Mouse (Mus musculus) gastrocnemius, adult 2 months (tissue): Measurements from ENCODE around the gene Hhipl1. TPM values are rescaled to one million over a fixed set of nuclear protein-coding genes. Genes with fewer than 3 reads are reported as not detected.

Experiments used
- DNase-seq: peaks from one replicate; pipeline ENCODE4 v3.0.0; 2022
- H3K27ac ChIP-seq: fragments of 200-600 bp; 2 replicates; pipeline ENCODE4 v1.8.1; 2022; ENCODE audit warnings: mild to moderate bottlenecking
- H3K4me3 ChIP-seq: fragments of 200-600 bp; 2 replicates; pipeline ENCODE4 v1.8.1; 2022; ENCODE audit warnings: mild to moderate bottlenecking, moderate library complexity
- CTCF ChIP-seq: fragments of 200-600 bp; IDR thresholded peaks from 2 replicates; pipeline ENCODE4 v1.8.1; 2022; ENCODE audit warnings: antibody characterized with exemption, mild to moderate bottlenecking, moderate library complexity
- intact Hi-C: fragments of 180-260 bp; cut with DNase I; formaldehyde crosslinking; loops from one replicate; pipeline ENCODE4 v1.15.1; 2025
- total RNA-seq, 2 experiments: library from RNA; stranded (reverse); gene quantifications; 2 replicates each; pipeline ENCODE4 v1.2.3; 2021

The Hhipl1 gene
- total RNA-seq, 2 experiments from 2014 or later, result 0.66 to 1.1 TPM

DNA sequence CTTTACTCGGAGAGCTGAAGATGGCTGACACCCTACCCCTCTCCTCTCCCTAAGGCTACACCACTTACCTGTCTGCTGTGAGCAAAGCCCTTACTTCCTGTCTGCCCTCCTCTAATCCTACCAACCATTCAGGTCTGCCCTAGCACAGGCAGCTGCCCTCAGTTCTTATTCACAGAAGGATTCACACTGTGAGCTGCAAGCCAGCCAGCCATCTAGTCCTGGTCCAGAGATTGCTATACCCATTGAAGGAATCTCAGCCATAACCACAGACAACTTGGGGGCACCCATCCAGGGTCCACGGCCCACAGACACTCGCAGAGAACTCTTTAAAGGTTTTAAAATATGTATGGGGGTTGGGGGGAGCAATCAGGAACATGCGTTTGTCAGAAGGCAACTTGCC, 19.7 kb upstream of the Hhipl1 start:
- H3K27ac ChIP-seq, result no peak overlapping the region
- H3K4me3 ChIP-seq, result no peak overlapping the region
- intact Hi-C loops, result no loop called here
- no peak for TF ChIP-seq CTCF
- no peak for DNase-seq

- no peak overlapping the region for H3K27ac ChIP-seq
- DNase-seq, result no peak
- H3K4me3 ChIP-seq, result no peak overlapping the region
- no peak for TF ChIP-seq CTCF
- intact Hi-C loops, result no loop called here
Measured at GRCm38 (mm10) chr12:108287011-108287410, 19.1 kb upstream of the Hhipl1 start.

DNA sequence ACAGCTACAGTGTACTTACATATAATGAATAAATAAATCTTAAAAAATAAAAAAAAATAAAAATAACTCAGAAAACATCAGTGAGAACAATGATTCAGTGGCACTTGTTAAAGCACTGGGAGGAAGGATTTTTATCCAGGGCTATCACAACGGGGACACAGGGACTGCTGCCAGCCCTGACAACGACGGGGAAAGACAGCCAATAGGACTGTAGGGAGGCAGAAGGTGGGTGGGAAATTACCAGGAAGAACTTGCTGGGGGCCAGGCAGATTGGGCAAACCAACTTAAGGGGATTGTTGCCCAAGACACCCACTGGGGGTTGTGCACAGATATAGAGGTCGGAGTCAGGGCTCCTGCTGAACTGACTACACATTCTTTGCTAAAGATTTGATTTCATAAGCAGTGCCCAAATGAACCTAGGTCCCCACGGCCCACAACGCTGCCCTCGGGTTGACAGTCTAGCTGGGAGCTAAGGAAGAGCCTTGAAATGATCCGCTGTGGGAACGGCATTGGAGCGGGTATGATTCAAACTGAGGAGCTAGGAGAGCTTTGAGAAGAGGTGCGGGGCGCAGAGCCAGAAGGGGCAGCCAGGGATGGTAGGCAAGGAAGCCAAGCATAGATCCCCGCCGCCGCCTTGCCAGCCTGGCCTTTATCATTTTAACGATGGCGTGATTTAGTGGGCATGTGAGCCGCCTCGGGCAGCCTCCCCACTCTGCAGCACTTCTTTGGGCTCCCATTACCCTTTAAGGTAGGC, 17.8 kb upstream of the Hhipl1 start:
- Histone ChIP-seq H3K27ac (no peak overlapping the region), H3K4me3 (no peak overlapping the region)
- intact Hi-C loops, result no loop called here
- TF ChIP-seq CTCF, result no peak
- DNase-seq, result no peak

- TF ChIP-seq CTCF, result no peak
- peak; percentile 48 for DNase-seq
- intact Hi-C loops, result loop anchor here (2.0 kb wide), 1 partner anchor 76 kb away; no protein-coding TSS in a partner anchor
Measured at GRCm38 (mm10) chr12:108292419-108292818, 13.7 kb upstream of the Hhipl1 start.

DNA sequence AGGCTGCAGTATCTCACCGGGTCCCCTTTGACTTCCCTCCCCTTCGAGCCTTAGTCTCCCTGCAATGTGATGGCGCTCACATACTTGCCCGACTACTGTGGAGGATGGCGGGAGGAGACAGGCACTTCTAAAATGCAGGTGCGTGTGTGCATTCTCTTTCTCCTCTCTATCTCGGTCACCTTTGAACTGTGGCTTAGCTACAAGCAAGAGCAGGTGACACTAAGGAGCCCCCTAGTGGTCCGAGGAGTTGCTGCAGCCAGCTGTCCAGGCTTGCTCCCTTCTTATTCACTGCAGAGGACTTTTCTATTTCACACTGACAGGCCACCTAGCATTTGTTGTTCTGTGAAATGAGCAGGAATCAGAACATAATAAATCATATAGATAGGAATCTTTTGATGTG, 13.1 kb upstream of the Hhipl1 start:
- DNase-seq, result peak; percentile 85
- intact Hi-C loops, result loop anchor here (1.0 to 2.0 kb wide), 2 partner anchors 76 to 84 kb away; no protein-coding TSS in a partner anchor
- Histone ChIP-seq H3K27ac (no peak overlapping the region), H3K4me3 (no peak overlapping the region)
- peak; percentile 99; the same call in 1 of the 2 replicates for TF ChIP-seq CTCF

More at GRCm38 (mm10) chr12:108292419-108292818, 13.7 kb upstream of the Hhipl1 start:
- Histone ChIP-seq H3K4me3 (no peak overlapping the region), H3K27ac (no peak overlapping the region)

DNA sequence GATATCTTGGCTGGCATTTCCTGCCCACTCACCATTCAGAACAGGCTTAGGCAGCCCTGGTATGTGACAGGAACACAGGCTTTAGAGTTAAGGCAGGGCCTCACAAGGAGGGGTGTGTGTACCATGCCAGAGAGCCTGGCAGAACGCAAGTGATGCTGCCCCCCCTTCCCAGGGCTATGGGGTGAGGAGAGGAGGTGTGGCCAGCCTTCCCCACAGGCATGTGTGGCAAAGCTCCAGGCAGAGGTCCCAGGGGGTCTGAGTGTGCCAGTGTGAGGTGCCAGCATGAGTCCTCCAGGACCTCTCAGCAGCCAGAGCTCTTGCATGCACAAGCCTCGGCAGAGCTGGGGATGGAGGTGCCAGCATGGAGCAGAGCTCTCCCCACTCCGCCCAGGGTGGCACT, 11.4 kb upstream of the Hhipl1 start:
- Histone ChIP-seq H3K27ac (no peak overlapping the region), H3K4me3 (no peak overlapping the region)
- no peak for TF ChIP-seq CTCF
- intact Hi-C loops, result no loop called here
- DNase-seq, result no peak

- no peak overlapping the region for H3K4me3 ChIP-seq
- peak; percentile 55 for TF ChIP-seq CTCF
- H3K27ac ChIP-seq, result no peak overlapping the region
- no peak for DNase-seq
- intact Hi-C loops, result no loop called here
Measured at GRCm38 (mm10) chr12:108297033-108297432, 9.0 kb upstream of the Hhipl1 start.

DNA sequence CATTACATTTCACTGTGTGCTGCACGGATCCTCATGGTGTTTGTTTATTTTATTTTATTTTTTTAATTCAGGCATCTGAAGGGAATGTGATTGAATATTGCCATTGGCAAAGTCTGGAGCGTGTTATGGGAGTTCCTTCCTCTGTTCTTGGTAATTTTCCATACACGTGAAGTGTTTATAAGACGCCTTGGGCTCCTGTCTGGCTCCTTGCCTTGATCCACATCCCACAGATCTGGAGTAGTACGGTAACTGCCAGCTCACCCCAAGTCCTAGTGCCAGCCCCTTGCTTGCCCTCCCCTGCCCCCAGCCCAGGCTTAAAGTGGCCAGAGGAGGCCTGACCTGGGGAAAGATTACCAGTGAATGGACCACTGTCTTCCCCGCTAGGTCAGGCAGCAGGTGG, 5.1 kb upstream of the Hhipl1 start:
- Histone ChIP-seq H3K27ac (peak overlapping the region; percentile 79), H3K4me3 (no peak overlapping the region)
- intact Hi-C loops, result no loop called here
- DNase-seq, result no peak
- no peak for TF ChIP-seq CTCF

DNA sequence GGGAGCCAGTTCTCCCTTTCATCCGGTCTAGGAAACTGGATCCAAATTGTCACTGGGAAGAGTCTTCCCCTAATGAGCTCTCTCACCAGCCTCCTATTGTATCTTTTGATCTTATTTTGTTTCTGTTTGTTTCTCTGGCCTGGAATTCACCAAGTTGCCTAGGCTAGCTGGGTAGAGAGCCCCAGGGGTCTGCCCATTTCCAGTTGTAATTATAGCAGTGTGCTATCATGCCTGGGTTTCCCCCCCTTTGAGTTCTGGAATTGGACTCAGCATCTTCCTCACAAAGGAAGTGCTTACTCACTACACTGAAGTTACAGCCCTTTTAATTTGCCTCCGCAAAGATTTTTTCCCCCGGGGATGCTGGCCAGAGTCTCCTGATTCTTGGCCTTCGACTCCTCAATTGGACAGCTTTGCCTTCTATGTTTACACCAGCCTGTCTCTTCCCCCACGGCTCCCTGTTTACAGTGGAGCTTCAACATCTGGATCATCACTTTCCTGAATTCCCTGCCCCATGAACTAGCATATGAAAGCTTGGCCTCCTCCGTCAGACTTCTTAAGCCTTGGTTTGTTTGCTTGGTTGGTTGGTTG, 2.2 kb upstream of the Hhipl1 start:
- no peak for TF ChIP-seq CTCF
- intact Hi-C loops, result no loop called here
- DNase-seq, result no peak
- peak overlapping the region; percentile 50 for H3K27ac ChIP-seq
- no peak overlapping the region for H3K4me3 ChIP-seq

DNA sequence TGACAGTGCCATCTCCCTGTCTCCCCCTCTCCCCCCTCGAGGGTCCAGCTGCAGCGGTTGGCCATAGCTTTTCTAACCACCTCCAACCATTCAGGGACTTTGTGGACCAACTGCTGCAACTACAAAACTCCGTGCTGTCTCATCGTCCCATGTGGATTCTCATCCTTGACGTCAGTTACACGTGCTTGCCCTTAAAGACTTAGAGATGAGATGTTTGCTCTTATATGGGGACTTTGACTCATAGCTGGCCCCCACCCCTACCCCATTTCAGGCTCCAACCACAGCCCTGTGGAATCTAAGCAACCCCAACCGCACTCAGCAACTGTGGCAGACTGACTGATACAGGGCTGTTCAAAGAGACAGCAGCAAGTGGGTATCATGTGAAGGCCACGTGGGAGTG, 898 bp upstream of the Hhipl1 start:
- no peak for TF ChIP-seq CTCF
- no peak for DNase-seq
- intact Hi-C loops, result no loop called here
- H3K4me3 ChIP-seq, result no peak overlapping the region
- H3K27ac ChIP-seq, result no peak overlapping the region

DNA sequence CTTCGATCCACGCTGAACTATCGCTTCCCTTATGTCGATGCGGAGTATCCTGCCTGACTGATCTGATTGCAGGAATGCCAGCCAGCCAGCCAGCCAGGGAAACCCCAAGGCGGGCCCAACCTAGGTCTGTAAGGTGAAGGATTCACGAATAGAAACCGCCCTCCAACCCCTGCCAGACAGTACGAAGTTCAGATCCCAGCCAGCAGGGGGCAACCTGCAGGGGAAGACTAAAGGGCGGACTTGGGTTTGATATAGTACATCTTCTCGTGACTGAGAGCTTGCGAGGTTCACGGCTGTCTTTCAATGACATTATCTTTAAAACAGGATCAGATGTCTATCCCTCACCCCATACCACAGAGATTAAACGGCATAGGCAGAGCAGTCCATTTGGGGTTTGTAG, 1.5 kb downstream of the Hhipl1 start:
- Histone ChIP-seq H3K27ac (peak overlapping the region; percentile 75; the same call in 1 of the 2 replicates), H3K4me3 (peak overlapping the region; percentile 17; the same call in 1 of the 2 replicates)
- peak; percentile 70 for DNase-seq
- TF ChIP-seq CTCF, result peak; percentile 76
- intact Hi-C loops, result no loop called here

- intact Hi-C loops, result no loop called here
- Histone ChIP-seq H3K4me3 (no peak overlapping the region), H3K27ac (peak overlapping the region; percentile 75)
- TF ChIP-seq CTCF, result no peak
- peak; percentile 74 for DNase-seq
Measured at GRCm38 (mm10) chr12:108308363-108308856, 2.3 kb downstream of the Hhipl1 start.

GRCm38 (mm10) chr12:108309116-108309794, 3.2 kb downstream of the Hhipl1 start:
- H3K4me3 ChIP-seq, result no peak overlapping the region
- H3K27ac ChIP-seq, result peak overlapping the region; percentile 75
- no peak for TF ChIP-seq CTCF
- intact Hi-C loops, result no loop called here
- peak; percentile 70 for DNase-seq
